Mouse (Mus musculus) midbrain, embryonic 13.5 days (tissue): ENCODE results near the gene Eif4a1. TPM values are rescaled to one million over a fixed set of nuclear protein-coding genes. Genes with fewer than 3 reads are reported as not detected.
A peak's percentile ranks its signal among the peaks of the same experiment; 100 is the strongest.

Experiments used
- ATAC-seq: fragments of 200-750 bp; cut with Nextera tagmentation; 2 replicates; pipeline ENCODE4 v1.8.0; 2017; ENCODE audit warnings: mild to moderate bottlenecking, moderate TSS enrichment, moderate library complexity
- H3K27ac ChIP-seq: fragments of 300-500 bp; sonication (generic); 2 replicates; pipeline ENCODE4 v1.5.1; 2015; ENCODE audit warnings: inconsistent platforms, mild to moderate bottlenecking, moderate library complexity
- H3K27me3 ChIP-seq: fragments of 300-500 bp; sonication (generic); 2 replicates; pipeline ENCODE4 v1.6.1; 2015; ENCODE audit warnings: mild to moderate bottlenecking, inconsistent platforms
- H3K36me3 ChIP-seq: fragments of 300-500 bp; sonication (generic); 2 replicates; pipeline ENCODE4 v1.6.1; 2015; ENCODE audit warnings: mild to moderate bottlenecking, inconsistent platforms
- H3K4me1 ChIP-seq: fragments of 300-500 bp; sonication (generic); replicated peaks from 2 replicates; pipeline ENCODE4 v1.6.1; 2015; ENCODE audit warnings: inconsistent platforms
- H3K4me2 ChIP-seq: fragments of 300-500 bp; sonication (generic); replicated peaks from 2 replicates; pipeline ENCODE4 v1.6.1; 2015; ENCODE audit warnings: moderate library complexity, mild to moderate bottlenecking, inconsistent platforms
- H3K4me3 ChIP-seq: fragments of 300-500 bp; sonication (generic); replicated peaks from 2 replicates; pipeline ENCODE4 v1.5.1; 2015; ENCODE audit warnings: mild to moderate bottlenecking, inconsistent platforms
- H3K9ac ChIP-seq: fragments of 300-500 bp; sonication (generic); replicated peaks from 2 replicates; pipeline ENCODE4 v1.6.1; 2015; ENCODE audit warnings: mild to moderate bottlenecking, inconsistent platforms
- H3K9me3 ChIP-seq: fragments of 300-500 bp; sonication (generic); 2 replicates; pipeline ENCODE4 v1.6.1; 2016; ENCODE audit warnings: mild to moderate bottlenecking, inconsistent platforms
- WGBS: fragments of 180-500 bp; shearing (Covaris S2); methylation state at CpG from one replicate; pipeline ENCODE4 v1.1.7; 2015; 5-methylcytosine and 5-hydroxymethylcytosine counted together
- microRNA counts: library from miRNA; unstranded; fragments of <30 nt; microRNA quantifications from one replicate; lab custom pipeline; 2016
- microRNA-seq: library from miRNA; unstranded; fragments of <30 nt; microRNA quantifications from one replicate; pipeline ENCODE4, GENCODE M21; 2016
- polyA plus RNA-seq: library from polyadenylated mRNA; unstranded; fragments of >200 nt; fragmentation: Nextera tagmentation; extraction: Ambion mirVana; gene quantifications from 2 replicates; pipeline ENCODE4 v1.2.1, GENCODE M21; 2015

Gene Eif4a1
- polyA plus RNA-seq, 1 experiment from 2014 or later = 581 TPM

- Histone ChIP-seq H3K27ac (peak overlapping the region; percentile 81), H3K9me3 (no peaks in the 10 kb centered on the region), H3K27me3 (no peaks in the 10 kb centered on the region), H3K4me2 (peak overlapping the region; percentile 72), H3K9ac (peak overlapping the region; percentile 73), H3K4me1 (peaks cover 18% of the 10 kb centered on the region), H3K4me3 (peak overlapping the region; percentile 51), H3K36me3 (no peaks in the 10 kb centered on the region)
- ATAC-seq = peak; percentile 31
- WGBS = 44% methylated on average over 6 of the region's 6 CpGs
These were observed 49.8 kb downstream of the Eif4a1 start for GRCm38 (mm10) chr11:69622406-69622805.

GRCm38 (mm10) chr11:69621571-69622268 is 50.5 kb downstream of the Eif4a1 start, which contains the start of gene Sat2:
Sat2 (plus strand) TSS chr11:69622024.
- Histone ChIP-seq H3K36me3 (no peaks in the 10 kb centered on the region), H3K4me2 (peak within 1 kb of the TSS; percentile 72), H3K4me3 (peak within 1 kb of the TSS; percentile 51), H3K4me1 (peaks cover 18% of the 10 kb centered on the region), H3K27ac (peak within 1 kb of the TSS; percentile 81), H3K9ac (peak within 1 kb of the TSS; percentile 73), H3K9me3 (no peaks in the 10 kb centered on the region), H3K27me3 (no peaks in the 10 kb centered on the region)
- under 1% methylated on average over 20 of the region's 20 CpGs for WGBS
- ATAC-seq = peak; percentile 88

- Histone ChIP-seq H3K9ac (no peak overlapping the region), H3K4me2 (no peak overlapping the region), H3K4me1 (peaks cover 18% of the 10 kb centered on the region), H3K36me3 (no peaks in the 10 kb centered on the region), H3K9me3 (no peaks in the 10 kb centered on the region), H3K27me3 (no peaks in the 10 kb centered on the region), H3K4me3 (no peak overlapping the region), H3K27ac (no peak overlapping the region)
- 80% methylated on average over 7 of the region's 7 CpGs for WGBS
- no peak for ATAC-seq
These were observed 51.7 kb downstream of the Eif4a1 start for GRCm38 (mm10) chr11:69620394-69621081.

GRCm38 (mm10) chr11:69617805-69618204 is 54.4 kb downstream of the Eif4a1 start, which contains the start of gene Shbg:
Shbg (minus strand) TSS chr11:69617905.
- ATAC-seq = no peak
- WGBS = 81% methylated on average over 5 of the region's 5 CpGs
- H3K4me3 ChIP-seq = no peak within 1 kb of the TSS
- H3K27me3 ChIP-seq = no peaks in the 10 kb centered on the region
- no peaks in the 10 kb centered on the region for H3K9me3 ChIP-seq
- H3K4me1 ChIP-seq = peaks cover 18% of the 10 kb centered on the region
- H3K27ac ChIP-seq = no peak within 1 kb of the TSS
- H3K9ac ChIP-seq = peak within 1 kb of the TSS; percentile 3
- H3K4me2 ChIP-seq = no peak within 1 kb of the TSS
- H3K36me3 ChIP-seq = no peaks in the 10 kb centered on the region

MicroRNAs within 50 kb of the gene (microRNA counts, 519-probe panel; counts per million panel counts)
- microRNA mmu-miR-1934 (lab: Ali Mortazavi, UCI) = 110 counts per million, percentile 56 among the panel's probes with 10 or more counts
- microRNA mmu-miR-467f (lab: Ali Mortazavi, UCI) = 2,580 counts per million, percentile 63 among the panel's probes with 10 or more counts

Small RNA genes within 50 kb of the gene (microRNA-seq; reads per million reads assigned to microRNA genes)
- 4.5 reads per million, percentile 18 among the genes with 10 or more reads in this experiment for gene Mir1934
- not detected for gene Mir467f

Other genes with a start within 250 kb of the Eif4a1 start
- gene Dnah2, start 123.3 kb downstream of the Eif4a1 start, polyA plus RNA-seq = 2.2 and 2.7 TPM in 2 replicates
- 95.0 and 130 TPM in 2 replicates for gene Efnb3, start 112.2 kb downstream of the Eif4a1 start, polyA plus RNA-seq
- 24.5 and 26.9 TPM in 2 replicates for gene Wrap53, start 92.2 kb downstream of the Eif4a1 start, polyA plus RNA-seq
- gene Trp53, start 92.1 kb downstream of the Eif4a1 start, polyA plus RNA-seq = 84.2 and 93.4 TPM in 2 replicates
- 23.2 and 24.3 TPM in 2 replicates for gene Atp1b2, start 66.5 kb downstream of the Eif4a1 start, polyA plus RNA-seq
- gene Shbg, start 54.5 kb downstream of the Eif4a1 start, polyA plus RNA-seq = not detected in 2 replicates
- 25.1 and 28.5 TPM in 2 replicates for gene Sat2, start 50.4 kb downstream of the Eif4a1 start, polyA plus RNA-seq
- 40.5 and 52.4 TPM in 2 replicates for gene Fxr2, start 39.4 kb downstream of the Eif4a1 start, polyA plus RNA-seq
- 0.31 TPM in 1 of 2 replicates, not detected in the other for gene Sox15, start 17.1 kb downstream of the Eif4a1 start, polyA plus RNA-seq
- 103 and 104 TPM in 2 replicates for gene Mpdu1, start 9.8 kb downstream of the Eif4a1 start, polyA plus RNA-seq
- gene Cd68, start 6.3 kb downstream of the Eif4a1 start, polyA plus RNA-seq = 6.1 and 7.3 TPM in 2 replicates
- gene Senp3, start 9.7 kb upstream of the Eif4a1 start, polyA plus RNA-seq = 101 and 103 TPM in 2 replicates
- 0.36 TPM in 1 of 2 replicates, not detected in the other for gene Tnfsf13, start 13.4 kb upstream of the Eif4a1 start, polyA plus RNA-seq
- gene Tnfsf12, start 23.4 kb upstream of the Eif4a1 start, polyA plus RNA-seq = 0.98 and 1.2 TPM in 2 replicates
- gene Tnfsfm13, start 23.7 kb upstream of the Eif4a1 start, polyA plus RNA-seq = 0.64 and 1.2 TPM in 2 replicates
- gene Polr2a, start 86.2 kb upstream of the Eif4a1 start, polyA plus RNA-seq = 22.7 and 24.9 TPM in 2 replicates
- 0.31 TPM in 1 of 2 replicates, not detected in the other for gene Slc35g3, start 89.5 kb upstream of the Eif4a1 start, polyA plus RNA-seq
- 2.9 and 3.2 TPM in 2 replicates for gene Zbtb4, start 93.5 kb upstream of the Eif4a1 start, polyA plus RNA-seq
- 0.83 and 0.85 TPM in 2 replicates for gene Chrnb1, start 123.5 kb upstream of the Eif4a1 start, polyA plus RNA-seq
- 3.4 and 4.4 TPM in 2 replicates for gene Fgf11, start 129.4 kb upstream of the Eif4a1 start, polyA plus RNA-seq
- gene Tmem102, start 133.2 kb upstream of the Eif4a1 start, polyA plus RNA-seq = 0.44 and 0.52 TPM in 2 replicates
- not detected in 2 replicates for gene Gm39566, start 142.9 kb upstream of the Eif4a1 start, polyA plus RNA-seq
- gene Spem2, start 146.0 kb upstream of the Eif4a1 start, polyA plus RNA-seq = not detected in 2 replicates
- 0.51 and 0.64 TPM in 2 replicates for gene Spem1, start 149.8 kb upstream of the Eif4a1 start, polyA plus RNA-seq
- gene Nlgn2, start 165.4 kb upstream of the Eif4a1 start, polyA plus RNA-seq = 20.5 and 21.3 TPM in 2 replicates
- gene Tmem256, start 166.1 kb upstream of the Eif4a1 start, polyA plus RNA-seq = 329 and 331 TPM in 2 replicates
- gene Plscr3, start 174.0 kb upstream of the Eif4a1 start, polyA plus RNA-seq = 55.0 and 56.3 TPM in 2 replicates
- gene Tnk1, start 186.3 kb upstream of the Eif4a1 start, polyA plus RNA-seq = 0.27 and 0.31 TPM in 2 replicates
- not detected in 2 replicates for gene Tmem95, start 205.6 kb upstream of the Eif4a1 start, polyA plus RNA-seq
- 1.3 and 1.7 TPM in 2 replicates for gene Kctd11, start 209.0 kb upstream of the Eif4a1 start, polyA plus RNA-seq
- gene Acap1, start 223.1 kb upstream of the Eif4a1 start, polyA plus RNA-seq = 0.37 and 0.48 TPM in 2 replicates
- gene 2810408A11Rik, start 228.6 kb upstream of the Eif4a1 start, polyA plus RNA-seq = 16.1 and 17.1 TPM in 2 replicates
- 18.6 and 19.8 TPM in 2 replicates for gene Neurl4, start 228.6 kb upstream of the Eif4a1 start, polyA plus RNA-seq
- 81.9 and 87.0 TPM in 2 replicates for gene Gps2, start 241.5 kb upstream of the Eif4a1 start, polyA plus RNA-seq
- 1,160 and 1,188 TPM in 2 replicates for gene Eif5a, start 249.5 kb upstream of the Eif4a1 start, polyA plus RNA-seq